Mouse (Mus musculus): ENCODE results near the gene Wdr89. TPM values are rescaled to one million over a fixed set of nuclear protein-coding genes. Genes with fewer than 3 reads are reported as not detected.

The Wdr89 gene
- total and polyA plus RNA-seq, 3 experiments: 10.2 to 33.0 (median 27.6) TPM

DNA sequence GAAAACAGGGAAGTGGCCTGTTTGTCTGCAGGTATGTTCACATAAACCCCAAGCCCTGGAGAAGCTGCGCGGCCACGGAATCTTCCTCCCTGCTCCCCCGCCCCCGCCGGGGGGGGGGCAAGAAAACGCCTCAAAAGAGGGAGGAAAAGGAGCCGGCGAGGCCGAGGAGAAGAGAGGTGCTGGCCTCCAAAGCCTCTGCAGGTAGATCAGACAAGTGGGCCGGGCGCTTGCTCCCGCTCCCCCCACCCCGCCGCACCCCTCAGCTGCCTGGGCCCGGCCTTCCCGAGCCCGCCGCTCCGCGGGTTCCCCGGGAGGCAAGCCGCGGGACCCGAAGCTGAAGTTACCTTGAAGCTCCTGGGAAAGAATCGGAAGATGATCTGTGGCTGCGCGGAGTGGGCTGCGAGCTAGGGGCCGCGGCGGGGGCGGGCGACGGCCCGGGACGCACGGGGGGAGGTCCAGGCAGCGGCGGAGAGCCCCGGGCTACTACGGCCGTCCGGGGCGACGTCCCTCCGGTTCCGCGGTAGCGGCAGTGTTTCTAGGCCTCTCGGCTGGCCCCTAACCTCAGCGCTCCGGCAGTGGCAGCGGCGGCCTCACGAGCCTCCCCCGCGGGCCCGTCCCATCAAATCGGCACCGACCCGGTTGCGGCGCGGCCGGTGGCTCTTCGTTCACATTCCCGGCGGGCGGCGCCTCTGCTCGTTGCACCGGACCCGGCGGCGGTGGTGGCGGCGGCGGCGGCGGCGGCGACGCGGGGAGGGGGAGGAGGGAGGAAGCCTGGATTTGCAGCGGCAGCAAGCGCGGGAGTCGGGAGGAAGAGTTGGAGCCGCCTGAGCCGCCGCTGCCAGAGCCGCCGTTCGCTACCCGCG is 73.8 kb downstream of the Wdr89 start:
- Histone ChIP-seq H3K9ac (ENCODE audit: insufficient read depth, low read depth) (peak overlapping the region; percentile 88), H3K4me1 (ENCODE audit: control insufficient read depth in 1 of 2, insufficient read depth in 2 of 2) (peaks cover 2 to 36% of the 10 kb centered on the region in 2 experiments; a peak in 2 of 4 replicates), H3K27ac (ENCODE audit: insufficient read depth, low read depth) (peak overlapping the region; percentile 39), H3K79me2 (replicated peaks; ENCODE audit: control insufficient read depth, extremely low read depth, insufficient read depth, poor library complexity, severe bottlenecking) (peaks cover 25% of the 10 kb centered on the region), H3K4me3 (replicated peaks in 1 of 3; ENCODE audit: low read depth in 2 of 3, low read length in 2 of 3, poor library complexity in 1 of 3) (peak overlapping the region; percentile 71 to 98 (median 91)), H3K9me3 (replicated peaks; ENCODE audit: low read length) (no peaks in the 10 kb centered on the region), H3K4me2 (ENCODE audit: insufficient read depth, low read depth, poor library complexity, severe bottlenecking) (peak overlapping the region; percentile 99), H3K27me3 (replicated peaks) (no peaks in the 10 kb centered on the region), H3K36me3 (replicated peaks in 1 of 2; ENCODE audit: control insufficient read depth in 1 of 2, insufficient read depth in 1 of 2, low read length in 1 of 2) (peaks cover 11 to 19% of the 10 kb centered on the region in 2 experiments)
- in situ Hi-C loops (cut with MboI; ENCODE audit: low pct_ligation_motif_present, low pct_unique_long_range_greater_than_20kb, low sequenced_read_pairs): no loop called here
- DNase-seq (ENCODE audit: extremely low read depth): no peak
- 0 out of 2 replicates have a peak, but pooled peaks have one; percentile 36 for TF ChIP-seq MAZ (IDR thresholded peaks at IDR 0.05; ENCODE audit: low read depth, low read length)
- TF ChIP-seq UBTF (IDR thresholded peaks at IDR 0.05; ENCODE audit: low read depth, low read length): peak; percentile 24; the same call in 1 of the 2 replicates
- TF ChIP-seq ZMIZ1 (IDR thresholded peaks at IDR 0.05; ENCODE audit: low read depth, low read length): no peak
- dilution Hi-C loops (cut with MboI; ENCODE audit: extremely low pct_ligation_motif_present, extremely low pct_unique_long_range_greater_than_20kb, low sequenced_read_pairs): no loop called here

DNA sequence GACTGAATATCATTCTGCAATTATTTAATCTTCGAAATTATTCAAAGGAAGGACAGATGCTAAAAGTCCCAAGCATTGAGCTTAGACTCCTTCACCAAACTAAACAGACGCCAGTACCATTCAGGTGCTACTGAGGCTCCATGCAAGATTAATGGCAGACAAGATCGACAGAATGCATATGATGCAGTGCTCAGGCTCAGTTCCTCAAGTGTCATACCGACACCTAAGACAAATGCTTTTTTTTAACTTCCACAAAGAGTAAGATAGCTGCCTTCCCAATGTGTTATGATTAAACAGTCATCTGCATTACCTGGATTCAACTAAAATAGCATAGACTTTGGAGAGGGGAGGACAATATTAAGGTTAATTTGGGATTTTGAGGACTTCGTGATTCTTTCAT is 74.9 kb downstream of the Wdr89 start:
- Histone ChIP-seq H3K4me1 (ENCODE audit: control insufficient read depth in 1 of 2, insufficient read depth in 2 of 2) (peaks cover 2 to 26% of the 10 kb centered on the region in 2 experiments; a peak in 2 of 4 replicates), H3K9me3 (replicated peaks; ENCODE audit: low read length) (no peaks in the 10 kb centered on the region), H3K4me3 (replicated peaks in 1 of 3; ENCODE audit: low read depth in 2 of 3, low read length in 2 of 3, poor library complexity in 1 of 3) (peak overlapping the region in 2 of 3 experiments; percentile 71 to 91), H3K4me2 (ENCODE audit: insufficient read depth, low read depth, poor library complexity, severe bottlenecking) (peak overlapping the region; percentile 43), H3K27me3 (replicated peaks) (no peaks in the 10 kb centered on the region), H3K27ac (ENCODE audit: insufficient read depth, low read depth) (no peak overlapping the region), H3K9ac (ENCODE audit: insufficient read depth, low read depth) (peak overlapping the region; percentile 40; the same call in 1 of the 2 replicates), H3K36me3 (replicated peaks in 1 of 2; ENCODE audit: control insufficient read depth in 1 of 2, insufficient read depth in 1 of 2, low read length in 1 of 2) (peaks cover 20 to 30% of the 10 kb centered on the region in 2 experiments), H3K79me2 (replicated peaks; ENCODE audit: control insufficient read depth, extremely low read depth, insufficient read depth, poor library complexity, severe bottlenecking) (peaks cover 25% of the 10 kb centered on the region)
- dilution Hi-C loops (cut with MboI; ENCODE audit: extremely low pct_ligation_motif_present, extremely low pct_unique_long_range_greater_than_20kb, low sequenced_read_pairs) (no loop called here), in situ Hi-C loops (cut with MboI; ENCODE audit: low pct_ligation_motif_present, low pct_unique_long_range_greater_than_20kb, low sequenced_read_pairs) (no loop called here)
- TF ChIP-seq BHLHE40 (IDR thresholded peaks at IDR 0.05; ENCODE audit: low read depth, low read length) (no peak), RCOR1 (conservative IDR thresholded peaks at IDR 0.05; ENCODE audit: low read depth, low read length) (no peak), MAFK (IDR thresholded peaks at IDR 0.05; ENCODE audit: insufficient replicate concordance, low read length) (no peak), ZMIZ1 (IDR thresholded peaks at IDR 0.05; ENCODE audit: low read depth, low read length) (no peak), POLR2A (IDR thresholded peaks at IDR 0.05; ENCODE audit: low read depth, low read length) (no peak), CHD2 (IDR thresholded peaks at IDR 0.05; ENCODE audit: low read length) (no peak), ZKSCAN1 (IDR thresholded peaks at IDR 0.05; ENCODE audit: borderline replicate concordance, low read depth, low read length) (no peak), ETS1 (conservative IDR thresholded peaks at IDR 0.05; ENCODE audit: low read depth, low read length) (no peak), ZNF384 (IDR thresholded peaks at IDR 0.05; ENCODE audit: low read depth, low read length) (no peak), ELF1 (IDR thresholded peaks at IDR 0.05; ENCODE audit: low read depth, low read length) (no peak), GABPA (IDR thresholded peaks at IDR 0.05; ENCODE audit: insufficient replicate concordance, low read depth, low read length) (no peak), USF2 (conservative IDR thresholded peaks at IDR 0.05; ENCODE audit: low read depth, low read length) (no peak), MYC (IDR thresholded peaks at IDR 0.05; ENCODE audit: low read depth, low read length) (no peak)
- no peak for DNase-seq (ENCODE audit: extremely low read depth)

Measured in CH12.LX (cell line).